Mouse (Mus musculus) limb, embryonic 14.5 days (tissue): ENCODE data around the gene Sertad2. TPM values are rescaled to one million over a fixed set of nuclear protein-coding genes. Genes with fewer than 3 reads are reported as not detected.

ENCODE experiments used
- ATAC-seq: fragments of 200-750 bp; cut with Nextera tagmentation; 2 replicates; pipeline ENCODE4 v1.8.0; 2017; ENCODE audit warnings: low read depth, moderate number of reproducible peaks, moderate TSS enrichment; ENCODE audit not compliant: low FRiP score
- DNase-seq: peaks from one replicate; pipeline ENCODE4 v3.0.0-alpha.2; 2015; ENCODE audit warnings: low spot score
- H3K27ac ChIP-seq: fragments of 300-500 bp; sonication (generic); replicated peaks from 2 replicates; pipeline ENCODE4 v1.5.1; 2014; ENCODE audit warnings: low read depth, mild to moderate bottlenecking, low read length, moderate library complexity, mixed read lengths
- H3K27me3 ChIP-seq: fragments of 300-500 bp; sonication (generic); 2 replicates; pipeline ENCODE4 v1.6.1; 2014; ENCODE audit warnings: low read length, mixed read lengths; ENCODE audit not compliant: control insufficient read depth, insufficient read depth
- H3K36me3 ChIP-seq: fragments of 300-500 bp; sonication (generic); 2 replicates; pipeline ENCODE4 v1.6.1; 2014; ENCODE audit warnings: mild to moderate bottlenecking, low read length, moderate library complexity, mixed read lengths; ENCODE audit not compliant: control insufficient read depth, insufficient read depth
- H3K4me1 ChIP-seq: fragments of 300-500 bp; sonication (generic); 2 replicates; pipeline ENCODE4 v1.6.1; 2014; ENCODE audit warnings: antibody characterized with exemption, low read length, mixed read lengths; ENCODE audit not compliant: control insufficient read depth, insufficient read depth
- H3K4me2 ChIP-seq: fragments of 300-500 bp; sonication (generic); replicated peaks from 2 replicates; pipeline ENCODE4 v1.6.1; 2014; ENCODE audit warnings: low read depth, mild to moderate bottlenecking, low read length, moderate library complexity; ENCODE audit not compliant: severe bottlenecking
- H3K4me3 ChIP-seq: fragments of 300-500 bp; sonication (generic); replicated peaks from 2 replicates; pipeline ENCODE4 v1.5.1; 2014; ENCODE audit warnings: low read length
- H3K9ac ChIP-seq: fragments of 300-500 bp; sonication (generic); 2 replicates; pipeline ENCODE4 v1.6.1; 2014; ENCODE audit warnings: mild to moderate bottlenecking, low read depth, low read length, moderate library complexity; ENCODE audit not compliant: severe bottlenecking
- H3K9me3 ChIP-seq: fragments of 300-500 bp; sonication (generic); 2 replicates; pipeline ENCODE4 v1.6.1; 2016; ENCODE audit warnings: low read length; ENCODE audit not compliant: control insufficient read depth
- POLR2A ChIP-seq: fragments of 200-500 bp; IDR thresholded peaks from 2 replicates; pipeline ENCODE4 v1.8.0; 2012; ENCODE audit warnings: inconsistent platforms, mild to moderate bottlenecking, moderate library complexity, borderline replicate concordance; ENCODE audit not compliant: insufficient read depth, insufficient read length; ENCODE audit errors: extremely low read depth
- WGBS: fragments of 180-500 bp; shearing (Covaris S2); extraction: QIAGEN DNeasy Blood & Tissue Kit; methylation state at CpG from one replicate; pipeline ENCODE4 v1.1.7; 2014; 5-methylcytosine and 5-hydroxymethylcytosine counted together
- polyA plus RNA-seq, 2 experiments: library from polyadenylated mRNA; depleted of rRNA in 1 of 2; stranded (reverse) in 1 of 2; unstranded in 1 of 2; fragments of >200 nt; fragmentation: Nextera tagmentation in 1 of 2; extraction: Ambion mirVana in 1 of 2; gene quantifications; 2 replicates each; pipeline versions ENCODE4 v1.2.1 to v1.2.3; 2012 to 2014

Gene Sertad2
- polyA plus RNA-seq, 2 experiments, result 21.1 to 40.1 TPM

GRCm38 (mm10) chr11:20589393-20589792, 46.3 kb downstream of the Sertad2 start:
- ATAC-seq (peak; percentile 60; the same call in 1 of the 2 replicates), DNase-seq (peak; percentile 26)
- Histone ChIP-seq H3K36me3 (no peaks in the 10 kb centered on the region), H3K9ac (no peak overlapping the region), H3K4me1 (peaks cover 4% of the 10 kb centered on the region), H3K27me3 (no peaks in the 10 kb centered on the region), H3K9me3 (no peaks in the 10 kb centered on the region), H3K4me3 (no peak overlapping the region), H3K27ac (no peak overlapping the region), H3K4me2 (no peak overlapping the region)
- no peak for TF ChIP-seq POLR2A
- WGBS, result 14% methylated on average over 2 of the region's 2 CpGs

GRCm38 (mm10) chr11:20592010-20592409, 49.0 kb downstream of the Sertad2 start:
- H3K27me3 ChIP-seq, result no peaks in the 10 kb centered on the region
- H3K4me3 ChIP-seq, result no peak overlapping the region
- peaks cover 10% of the 10 kb centered on the region for H3K4me1 ChIP-seq
- no peak overlapping the region for H3K27ac ChIP-seq
- no peak for DNase-seq
- H3K9ac ChIP-seq, result no peak overlapping the region
- no peaks in the 10 kb centered on the region for H3K36me3 ChIP-seq
- H3K9me3 ChIP-seq, result no peaks in the 10 kb centered on the region
- TF ChIP-seq POLR2A, result no peak
- WGBS, result 71% methylated on average over 3 of the region's 3 CpGs
- ATAC-seq, result no peak
- no peak overlapping the region for H3K4me2 ChIP-seq

- H3K27me3 ChIP-seq, result no peaks in the 10 kb centered on the region
- peak overlapping the region; percentile 58 for H3K27ac ChIP-seq
- H3K4me3 ChIP-seq, result no peak overlapping the region
- H3K9me3 ChIP-seq, result no peaks in the 10 kb centered on the region
- ATAC-seq (no peak), DNase-seq (no peak)
- no peaks in the 10 kb centered on the region for H3K36me3 ChIP-seq
- H3K9ac ChIP-seq, result peak overlapping the region; percentile 21; the same call in 1 of the 2 replicates
- H3K4me2 ChIP-seq, result no peak overlapping the region
- peaks cover 10% of the 10 kb centered on the region for H3K4me1 ChIP-seq
- 60% methylated on average over 22 of the region's 22 CpGs for WGBS
- TF ChIP-seq POLR2A, result no peak
These were observed 51.5 kb downstream of the Sertad2 start for GRCm38 (mm10) chr11:20594229-20595201.

- peak overlapping the region; percentile 55; the same call in 1 of the 2 replicates for H3K27ac ChIP-seq
- H3K4me3 ChIP-seq, result 0 out of 2 replicates have a peak overlapping the region, but pooled peaks have one; percentile 4
- peak; percentile 56 for DNase-seq
These were observed 60.2 kb downstream of the Sertad2 start for GRCm38 (mm10) chr11:20603066-20603812.

GRCm38 (mm10) chr11:20604119-20604518, 61.1 kb downstream of the Sertad2 start:
- DNase-seq, result no peak
- H3K27ac ChIP-seq, result 0 out of 2 replicates have a peak overlapping the region, but pooled peaks have one; percentile 5
- peaks cover 18% of the 10 kb centered on the region; the same call in 1 of the 2 replicates for H3K4me1 ChIP-seq
- H3K4me3 ChIP-seq, result no peak overlapping the region
- H3K9me3 ChIP-seq, result no peaks in the 10 kb centered on the region
- ATAC-seq, result no peak
- no peak for TF ChIP-seq POLR2A
- H3K36me3 ChIP-seq, result no peaks in the 10 kb centered on the region
- H3K9ac ChIP-seq, result no peak overlapping the region
- WGBS, result 76% methylated on average over 4 of the region's 4 CpGs
- no peak overlapping the region for H3K4me2 ChIP-seq
- H3K27me3 ChIP-seq, result no peaks in the 10 kb centered on the region

More at GRCm38 (mm10) chr11:20603066-20603812, 60.2 kb downstream of the Sertad2 start:
- no peak for TF ChIP-seq POLR2A
- Histone ChIP-seq H3K36me3 (no peaks in the 10 kb centered on the region), H3K9ac (peak overlapping the region; percentile 34; the same call in 1 of the 2 replicates), H3K4me2 (peak overlapping the region; percentile 41), H3K27me3 (no peaks in the 10 kb centered on the region), H3K9me3 (no peaks in the 10 kb centered on the region), H3K4me1 (peaks cover 18% of the 10 kb centered on the region; the same call in 1 of the 2 replicates)
- 26% methylated on average over 24 of the region's 24 CpGs for WGBS
- ATAC-seq, result peak; percentile 82
